Mouse (Mus musculus) cerebellum, adult 2 months (tissue): ENCODE measurements around the gene Flt1.

Source experiments
- CTCF ChIP-seq: fragments of 200-500 bp; IDR thresholded peaks from 2 replicates; pipeline ENCODE4 v1.5.1; 2011; ENCODE audit warnings: low read depth, mild to moderate bottlenecking, control low read depth, low read length, moderate library complexity, borderline replicate concordance; ENCODE audit not compliant: insufficient read depth
- POLR2A ChIP-seq: fragments of 200-500 bp; IDR thresholded peaks from 2 replicates; pipeline ENCODE4 v1.6.1; 2011; ENCODE audit warnings: low read length, control low read depth, borderline replicate concordance; ENCODE audit not compliant: insufficient read depth

DNA sequence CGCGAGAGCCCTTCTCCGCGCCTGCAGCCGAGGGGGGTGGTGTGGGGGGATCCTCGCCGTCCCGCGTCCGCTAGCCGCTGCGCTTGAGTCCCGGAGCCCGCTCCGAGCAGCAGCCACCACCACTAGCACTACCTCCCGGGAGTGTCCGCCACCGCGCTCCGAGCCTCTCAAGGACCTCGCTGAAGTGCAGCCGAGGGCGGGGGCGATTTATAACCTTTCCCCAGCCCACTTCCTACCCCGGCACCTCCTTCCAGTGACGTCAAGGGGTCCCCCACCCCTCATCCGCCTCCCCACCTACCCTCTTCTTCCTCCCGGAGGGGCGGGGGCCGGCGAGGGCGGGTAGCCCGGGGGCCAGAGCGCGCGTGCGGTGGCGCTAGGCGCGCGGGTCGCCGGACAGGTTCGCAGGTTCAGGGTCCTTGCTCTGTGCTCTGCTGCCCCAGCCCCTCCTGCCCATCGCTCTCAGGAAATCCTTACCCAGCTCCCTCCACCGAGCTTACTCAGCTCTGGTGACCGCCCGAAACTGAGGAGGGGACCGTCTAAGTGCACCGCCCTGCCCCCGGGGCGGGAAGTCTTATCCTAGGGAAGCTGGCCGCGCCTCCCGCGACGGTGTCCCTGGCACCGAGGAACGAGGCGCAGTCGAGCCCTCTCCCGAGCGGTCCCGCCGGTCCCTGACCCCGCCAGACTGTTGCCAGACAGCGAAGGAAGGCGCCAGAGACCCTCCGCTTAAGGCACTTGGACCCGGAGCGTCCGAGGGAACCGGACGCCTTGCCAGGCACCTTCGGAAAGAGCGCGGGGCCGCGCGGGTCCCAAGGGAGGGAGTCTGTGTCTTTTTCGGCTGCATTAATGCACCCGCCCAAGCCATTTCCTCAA lies at the start of gene Flt1:
- TF ChIP-seq POLR2A (no peak), CTCF (no peak)
